Mouse (Mus musculus) MEL-GATA-1-ER (cell line): ENCODE measurements around the gene Mbd6.
"Not testable (repeated sequence)": the region's sequence is repeated elsewhere in the genome, so short reads cannot be mapped to it uniquely, and the experiment has no call there.

ENCODE experiments used
- DNase-seq: peaks from one replicate; pipeline ENCODE4 v3.0.0-alpha.2; 2012; ENCODE audit warnings: low read depth; ENCODE audit errors: extremely low read depth

The Mbd6 gene

GRCm38 (mm10) chr10:127313516-127313915 is 24.7 kb upstream of the Mbd6 start:
- not testable (repeated sequence) for DNase-seq

DNA sequence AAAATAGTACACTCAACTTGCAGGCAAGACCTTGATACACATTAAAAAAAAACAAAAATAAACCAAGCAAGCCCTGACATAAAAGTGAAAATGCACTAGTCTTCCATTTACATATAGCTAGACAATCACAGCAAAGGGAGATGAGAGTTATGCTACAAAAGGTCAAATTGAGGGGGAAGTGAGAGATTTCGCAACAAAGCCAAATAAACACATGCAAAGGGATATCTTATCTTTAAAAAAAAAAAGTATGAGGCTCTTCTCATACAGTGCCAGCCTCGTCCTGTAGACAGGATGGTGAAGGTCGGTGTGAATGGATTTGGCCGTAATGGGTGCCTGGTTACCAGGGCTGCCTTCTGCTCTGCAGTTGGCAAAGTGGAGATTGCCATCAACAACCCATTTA is 24.0 kb upstream of the Mbd6 start:
- no peak for DNase-seq

GRCm38 (mm10) chr10:127312356-127312676 is 23.5 kb upstream of the Mbd6 start:
- peak; percentile 79 for DNase-seq

- DNase-seq = peak; percentile 91
Observed at GRCm38 (mm10) chr10:127311476-127312355, 22.9 kb upstream of the Mbd6 start, which contains the start of gene Mars. Gene Mars, minus strand, starts transcription at chr10:127311786.

- no peak for DNase-seq
Observed at GRCm38 (mm10) chr10:127310523-127311475, 22.0 kb upstream of the Mbd6 start.

- not testable (repeated sequence) for DNase-seq
Observed at GRCm38 (mm10) chr10:127309167-127309566, 20.3 kb upstream of the Mbd6 start.

DNA sequence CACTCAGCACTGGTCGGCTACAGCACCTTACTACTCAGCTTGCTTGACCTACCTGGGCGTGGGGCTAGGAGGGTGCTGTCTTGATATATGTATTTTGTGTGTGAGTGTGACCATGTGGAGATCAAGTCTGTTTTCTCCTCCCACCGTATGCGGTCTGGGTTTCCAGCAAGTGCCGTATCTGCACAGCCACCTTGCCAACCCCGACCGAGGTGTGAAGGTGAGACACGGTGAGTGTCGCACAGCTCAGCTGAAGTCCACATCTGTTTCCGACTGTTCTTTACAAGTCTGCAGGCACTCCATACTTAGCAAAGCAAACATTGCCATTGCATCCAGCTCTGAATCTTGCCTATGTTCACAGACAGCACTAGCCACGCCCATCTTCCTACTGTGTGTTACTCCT is 14.3 kb upstream of the Mbd6 start:
- DNase-seq = no peak

- DNase-seq = no peak
Observed at GRCm38 (mm10) chr10:127300361-127300760, 11.5 kb upstream of the Mbd6 start.

DNA sequence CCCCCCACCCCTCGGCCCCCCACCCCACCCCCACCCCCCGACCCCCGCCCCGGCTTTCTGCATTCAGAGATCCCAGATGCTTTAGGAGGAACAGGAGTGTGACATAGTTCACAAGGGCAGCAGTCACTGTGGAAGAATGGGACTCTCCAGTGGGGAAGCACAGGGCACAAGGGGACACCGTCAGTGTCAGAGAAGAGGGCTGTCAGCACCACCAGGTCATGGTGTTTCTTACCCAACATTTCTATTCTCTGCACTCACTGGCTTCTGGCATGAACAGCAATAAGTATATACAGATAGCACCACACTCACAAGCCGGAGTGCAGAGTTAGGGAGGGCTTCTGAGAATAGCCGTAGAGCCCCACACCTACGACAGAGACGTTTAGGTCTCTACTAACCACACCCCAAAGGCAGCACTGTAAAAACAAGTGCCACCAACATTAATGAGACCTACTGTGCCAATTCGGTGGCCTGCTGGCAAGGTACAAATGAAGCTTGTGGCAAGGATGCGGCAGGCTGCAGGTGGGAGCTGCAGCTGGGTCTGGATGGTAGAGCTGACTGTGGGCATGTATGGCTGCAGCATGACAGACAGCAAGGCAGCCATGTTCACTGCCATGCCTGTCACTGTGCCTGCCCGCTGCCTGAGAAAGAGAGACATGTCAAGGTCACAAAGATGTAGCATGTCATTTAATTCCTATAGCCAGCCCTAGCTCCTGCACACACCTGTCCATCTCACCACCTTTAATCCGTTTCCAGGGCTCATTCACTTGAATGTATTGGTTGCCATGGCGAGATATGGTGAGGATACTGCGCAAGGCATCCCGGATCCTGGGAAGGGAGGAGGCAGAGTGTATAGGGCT is 8.4 kb upstream of the Mbd6 start:
- no peak for DNase-seq

DNA sequence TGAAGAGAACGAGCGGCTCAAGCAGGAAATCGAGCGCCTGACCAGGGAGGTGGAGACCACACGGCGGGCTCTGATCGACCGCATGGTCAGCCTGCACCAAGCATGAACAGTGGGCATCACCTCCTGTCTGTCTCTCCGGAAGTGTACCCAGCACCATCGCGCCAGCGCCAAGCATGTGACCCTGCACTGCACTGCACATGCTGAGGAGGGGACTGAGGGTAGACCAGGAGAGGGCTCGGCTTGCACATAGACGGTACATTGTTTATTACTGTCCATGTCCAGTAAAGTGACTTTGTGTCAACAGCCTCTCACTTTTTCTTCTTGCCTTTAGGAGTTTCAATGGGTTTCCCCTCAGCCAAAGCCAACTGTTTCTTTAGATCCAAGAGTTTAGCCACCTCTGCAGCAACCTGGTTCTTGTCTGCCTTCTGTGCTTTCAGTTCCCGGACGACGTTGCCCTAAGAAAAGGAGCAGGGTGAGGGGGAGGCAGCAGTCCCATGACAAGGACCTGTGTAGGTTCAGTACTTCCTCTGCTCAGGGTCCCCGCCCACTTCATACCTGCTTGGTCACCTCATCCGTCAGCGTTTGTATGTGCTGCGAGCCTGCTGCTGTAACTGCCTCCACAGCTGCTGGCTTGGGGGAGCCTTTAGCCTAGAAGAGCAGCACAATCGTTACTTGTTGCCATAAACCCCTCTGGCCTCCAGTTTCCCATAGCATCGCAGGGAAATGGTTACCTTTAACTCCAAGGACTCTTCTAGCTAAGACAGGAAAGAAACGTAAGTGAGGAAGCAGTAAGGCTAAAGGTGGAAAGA is 7.4 kb upstream of the Mbd6 start:
- DNase-seq = no peak

GRCm38 (mm10) chr10:127294895-127295510 is 6.2 kb upstream of the Mbd6 start:
- no peak for DNase-seq

DNA sequence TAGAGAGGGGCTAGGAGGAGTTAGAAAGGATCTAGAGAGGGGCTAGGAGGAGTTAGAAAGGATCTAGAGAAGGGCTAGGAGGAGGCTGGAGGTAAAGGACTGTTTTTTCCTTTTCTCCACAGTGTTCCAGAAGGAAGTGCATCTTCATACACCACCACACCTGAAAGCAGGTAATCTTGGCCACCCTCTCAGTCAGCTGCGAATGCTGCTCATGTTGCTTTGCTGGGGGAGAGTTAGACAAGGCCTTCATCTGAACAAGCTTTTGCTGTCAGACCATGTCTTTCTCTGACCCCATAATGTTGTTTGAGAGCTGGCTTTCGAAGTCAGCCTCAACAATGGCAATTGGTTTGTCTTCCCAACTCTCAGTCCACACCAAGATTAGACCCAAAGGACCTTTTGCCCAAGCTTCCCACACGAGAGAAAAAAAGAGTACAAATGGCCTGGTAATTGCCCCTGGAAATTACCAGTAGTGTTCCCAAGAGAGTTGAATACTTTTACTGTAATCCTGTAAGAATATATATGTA is 4.8 kb upstream of the Mbd6 start:
- DNase-seq = no peak

DNA sequence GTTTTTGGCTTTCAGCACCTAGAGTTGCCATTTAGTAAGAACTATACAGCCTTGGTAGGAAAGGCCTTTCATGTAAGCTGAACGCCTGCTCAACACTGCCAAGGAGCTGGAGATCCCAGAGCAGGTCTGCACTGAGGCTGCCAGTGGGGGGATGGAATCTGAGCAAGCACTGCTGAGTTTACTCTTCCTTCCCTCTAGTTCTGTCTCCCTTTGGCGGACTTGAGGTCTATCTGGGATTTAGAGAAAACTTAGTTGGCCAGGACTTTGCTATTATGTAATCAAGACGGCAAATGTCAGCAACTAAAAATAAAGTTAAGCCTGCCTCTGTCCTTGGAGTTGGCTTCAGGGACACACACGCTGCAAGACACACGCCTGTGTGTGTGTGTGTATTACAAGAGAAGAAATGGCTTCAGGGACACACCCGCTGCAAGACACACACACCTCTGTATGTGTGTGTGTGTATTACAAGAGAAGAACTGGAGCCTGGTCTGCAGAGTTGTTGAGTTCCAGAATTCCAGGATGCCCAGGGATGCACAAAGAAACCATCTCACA is 4.2 kb upstream of the Mbd6 start:
- no peak for DNase-seq

DNA sequence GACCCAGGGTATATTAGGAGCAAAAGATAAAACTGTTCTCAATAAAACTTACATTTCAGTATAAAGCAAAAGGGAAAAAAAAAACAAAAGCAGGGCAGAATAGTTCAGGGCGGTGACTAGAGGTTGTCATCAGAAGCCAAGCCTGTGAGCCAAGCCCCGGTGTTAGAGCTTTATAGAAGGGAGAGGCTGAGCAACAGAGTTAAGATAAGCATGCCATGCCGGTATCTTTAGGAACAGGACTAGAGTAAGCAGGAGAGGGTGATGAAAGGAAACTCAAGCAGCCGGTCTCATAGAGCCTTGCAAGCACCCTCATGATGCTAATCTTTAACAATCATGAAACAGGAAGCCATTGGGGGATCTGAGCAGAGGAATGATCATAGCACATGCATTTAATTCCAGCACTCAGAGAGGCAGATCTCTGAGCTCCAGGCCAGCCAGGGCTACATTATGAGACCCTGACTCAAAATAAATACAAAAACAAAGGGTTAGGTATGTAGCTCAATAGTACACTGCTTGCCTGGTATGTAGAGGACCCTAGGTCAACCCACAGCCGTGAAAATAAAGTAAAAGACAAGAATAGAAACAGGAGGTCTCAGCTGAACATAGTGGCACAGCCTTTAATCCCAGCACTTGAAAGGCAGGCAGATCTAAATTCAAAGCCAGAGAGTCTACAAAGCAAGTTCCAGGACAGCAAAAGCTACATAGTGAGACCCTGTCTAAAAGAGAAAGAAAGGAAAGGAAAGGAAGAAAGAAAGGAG is 3.2 kb upstream of the Mbd6 start:
- DNase-seq = peak; percentile 93

DNA sequence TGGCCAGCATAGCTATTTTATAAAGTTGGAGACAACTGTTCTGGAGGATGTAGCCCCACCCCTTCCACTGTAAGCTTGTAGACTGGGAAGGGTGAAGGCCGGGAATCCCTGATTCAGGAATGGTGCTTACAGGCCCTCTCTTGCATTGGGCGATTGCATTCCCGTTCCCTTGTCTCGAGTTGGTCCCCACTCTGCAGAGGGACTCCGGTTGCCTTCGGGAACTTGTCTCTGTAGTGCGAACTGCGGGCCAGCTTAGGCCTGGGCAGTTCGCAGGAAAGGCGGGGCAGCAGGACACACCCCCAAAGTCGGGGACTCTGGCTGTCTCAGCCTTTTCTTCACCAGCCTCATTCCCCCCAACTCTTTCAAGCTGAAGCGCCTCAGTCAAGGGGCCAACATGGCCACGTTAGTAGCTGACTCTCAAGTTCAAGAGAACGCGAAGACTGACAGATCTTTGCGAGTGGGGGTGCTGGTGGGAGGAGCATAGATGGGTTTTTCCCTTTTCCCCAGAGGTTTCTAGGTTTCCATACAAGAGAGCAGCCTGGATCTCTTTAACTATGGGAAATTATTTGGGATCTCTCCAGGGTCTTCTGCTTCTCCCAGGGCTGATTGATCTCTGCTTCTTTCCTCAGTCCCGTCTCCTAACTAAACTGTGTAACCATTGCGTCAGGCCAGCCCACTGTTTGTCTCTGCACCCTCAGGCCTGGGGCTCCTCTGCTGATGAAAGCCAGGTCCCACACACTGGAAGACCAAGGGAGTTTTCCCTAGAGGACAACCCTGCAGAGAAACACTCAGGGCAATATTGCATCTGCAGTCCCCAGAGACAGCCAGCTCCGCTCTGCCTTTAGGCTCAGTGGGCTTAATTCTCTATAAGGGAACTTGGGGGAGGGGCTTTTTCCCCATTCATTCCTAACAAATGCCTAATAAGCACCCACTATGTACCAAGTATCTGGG is 2.4 kb upstream of the Mbd6 start:
- no peak for DNase-seq

DNA sequence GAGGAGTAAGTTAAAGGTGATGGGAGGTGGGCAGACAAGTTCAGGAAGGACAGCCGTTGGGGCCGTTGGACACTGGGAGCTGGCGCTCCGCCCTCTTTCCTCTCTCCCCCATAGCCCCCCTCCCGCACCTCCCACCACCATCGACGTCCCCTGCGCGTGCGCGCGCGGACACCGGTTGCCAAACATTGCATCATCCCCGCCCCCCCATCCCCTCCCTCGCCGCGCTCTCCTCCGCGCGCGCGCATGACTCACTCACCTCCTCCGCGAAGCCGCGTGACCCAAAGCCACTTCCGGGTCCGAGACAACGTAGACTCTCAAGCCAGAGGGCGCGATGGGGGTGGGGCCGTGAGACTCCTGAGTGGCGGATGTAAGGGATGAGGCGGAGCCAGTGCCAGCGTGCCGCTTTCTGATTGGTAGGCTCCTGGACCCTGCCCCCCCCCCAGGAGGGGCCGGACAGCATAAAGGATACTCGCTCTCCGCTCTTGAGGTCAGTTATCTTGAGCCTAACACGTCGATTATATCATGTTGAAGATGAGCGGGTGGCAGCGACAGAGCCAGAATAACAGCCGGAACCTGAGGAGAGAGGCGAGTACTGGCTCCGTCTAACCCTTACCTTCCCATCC is 1.6 kb upstream of the Mbd6 start:
- DNase-seq = peak; percentile 98

DNA sequence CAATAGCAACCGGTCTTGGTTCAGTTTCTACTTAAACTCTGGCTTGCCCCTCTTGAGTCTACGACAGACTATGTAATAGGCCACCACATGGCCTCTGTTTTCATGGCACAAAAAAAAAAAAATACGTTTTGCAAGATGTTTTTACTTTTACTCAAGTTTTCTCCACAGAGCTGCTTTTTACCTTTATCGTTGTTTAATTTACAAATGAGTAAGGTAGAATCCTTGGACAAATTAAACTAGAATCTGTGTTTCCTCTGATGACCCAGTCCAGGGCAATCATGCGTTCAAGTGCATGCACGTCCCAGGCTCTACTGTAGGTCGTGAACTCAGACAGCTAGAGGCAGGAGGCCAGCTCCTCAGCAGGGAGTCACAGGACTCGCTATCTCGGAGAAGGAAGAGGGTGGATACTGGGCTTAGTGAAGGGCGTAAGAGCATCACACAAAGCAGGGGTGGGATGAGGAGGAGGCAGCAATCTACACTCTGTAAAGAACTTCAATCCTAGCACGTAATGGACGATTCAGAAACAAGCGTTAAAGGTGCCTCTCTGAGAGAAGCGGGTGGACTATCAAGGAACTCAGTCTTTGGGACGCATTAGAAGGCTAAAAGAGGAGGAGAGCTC is 864 bp upstream of the Mbd6 start:
- peak; percentile 74 for DNase-seq
